Mouse (Mus musculus) limb, embryonic 11.5 days (tissue): ENCODE results near the gene Smarcd2. TPM values are rescaled to one million over a fixed set of nuclear protein-coding genes. Genes with fewer than 3 reads are reported as not detected.

Experiments
- ATAC-seq: fragments of 200-750 bp; cut with Nextera tagmentation; 2 replicates; pipeline ENCODE4 v1.8.0; 2017; ENCODE audit warnings: low read depth; ENCODE audit not compliant: insufficient number of reproducible peaks, low FRiP score, low TSS enrichment
- DNase-seq: peaks from one replicate; pipeline ENCODE4 v3.0.0-alpha.2; 2015; ENCODE audit warnings: low spot score
- H3K27ac ChIP-seq: fragments of 300-500 bp; sonication (generic); replicated peaks from 2 replicates; pipeline ENCODE4 v1.5.1; 2014; ENCODE audit warnings: low read depth, mild to moderate bottlenecking, low read length
- H3K27me3 ChIP-seq: fragments of 300-500 bp; sonication (generic); 2 replicates; pipeline ENCODE4 v1.6.1; 2014; ENCODE audit warnings: mild to moderate bottlenecking, low read length, mixed read lengths; ENCODE audit not compliant: control insufficient read depth, insufficient read depth
- H3K36me3 ChIP-seq: fragments of 300-500 bp; sonication (generic); 2 replicates; pipeline ENCODE4 v1.6.1; 2014; ENCODE audit warnings: mild to moderate bottlenecking, low read length, moderate library complexity, mixed read lengths; ENCODE audit not compliant: control insufficient read depth, insufficient read depth
- H3K4me1 ChIP-seq: fragments of 300-500 bp; sonication (generic); 2 replicates; pipeline ENCODE4 v1.6.1; 2014; ENCODE audit warnings: low read length, mixed read lengths; ENCODE audit not compliant: control insufficient read depth, insufficient read depth
- H3K4me2 ChIP-seq: fragments of 300-500 bp; sonication (generic); 2 replicates; pipeline ENCODE4 v1.6.1; 2014; ENCODE audit warnings: low read depth, mild to moderate bottlenecking, moderate library complexity; ENCODE audit not compliant: severe bottlenecking
- H3K4me3 ChIP-seq: fragments of 300-500 bp; sonication (generic); 2 replicates; pipeline ENCODE4 v1.5.1; 2014; ENCODE audit warnings: low read depth, low read length
- H3K9ac ChIP-seq: fragments of 300-500 bp; sonication (generic); 2 replicates; pipeline ENCODE4 v1.6.1; 2014; ENCODE audit warnings: mild to moderate bottlenecking, low read length
- H3K9me3 ChIP-seq: fragments of 300-500 bp; sonication (generic); 2 replicates; pipeline ENCODE4 v1.6.1; 2016; ENCODE audit warnings: low read length; ENCODE audit not compliant: control insufficient read depth
- WGBS: fragments of 180-500 bp; shearing (Covaris S2); extraction: QIAGEN DNeasy Blood & Tissue Kit; methylation state at CpG from one replicate; pipeline ENCODE4 v1.1.7; 2014; 5-methylcytosine and 5-hydroxymethylcytosine counted together
- polyA plus RNA-seq: library from polyadenylated mRNA; unstranded; fragments of >200 nt; fragmentation: Nextera tagmentation; extraction: Ambion mirVana; gene quantifications from 2 replicates; pipeline ENCODE4 v1.2.1, GENCODE M21; 2014

Gene Smarcd2
- polyA plus RNA-seq, 1 experiment from 2014 or later, result 82.6 TPM

GRCm38 (mm10) chr11:106266431-106266830 is 6.3 kb downstream of the Smarcd2 start:
- peaks cover 45% of the 10 kb centered on the region for H3K36me3 ChIP-seq
- DNase-seq (no peak), ATAC-seq (no peak)
- no peak overlapping the region for H3K27ac ChIP-seq
- H3K9me3 ChIP-seq, result no peaks in the 10 kb centered on the region
- H3K4me2 ChIP-seq, result no peak overlapping the region
- H3K27me3 ChIP-seq, result no peaks in the 10 kb centered on the region
- WGBS, result 94% methylated on average over 10 of the region's 10 CpGs
- H3K9ac ChIP-seq, result no peak overlapping the region
- H3K4me3 ChIP-seq, result no peak overlapping the region
- peaks cover 31% of the 10 kb centered on the region for H3K4me1 ChIP-seq

GRCm38 (mm10) chr11:106265570-106265969 is 7.2 kb downstream of the Smarcd2 start:
- H3K4me1 ChIP-seq, result peaks cover 26% of the 10 kb centered on the region
- no peak for DNase-seq
- H3K27me3 ChIP-seq, result no peaks in the 10 kb centered on the region
- no peak overlapping the region for H3K4me3 ChIP-seq
- peaks cover 51% of the 10 kb centered on the region for H3K36me3 ChIP-seq
- H3K9me3 ChIP-seq, result no peaks in the 10 kb centered on the region
- no peak overlapping the region for H3K9ac ChIP-seq
- ATAC-seq, result no peak
- H3K4me2 ChIP-seq, result no peak overlapping the region
- no peak overlapping the region for H3K27ac ChIP-seq
- 96% methylated on average over 4 of the region's 4 CpGs for WGBS

- peaks cover 24% of the 10 kb centered on the region for H3K4me1 ChIP-seq
- H3K4me2 ChIP-seq, result no peak overlapping the region
- no peaks in the 10 kb centered on the region for H3K9me3 ChIP-seq
- ATAC-seq (no peak), DNase-seq (no peak)
- no peaks in the 10 kb centered on the region for H3K27me3 ChIP-seq
- no peak overlapping the region for H3K9ac ChIP-seq
- peaks cover 51% of the 10 kb centered on the region for H3K36me3 ChIP-seq
- WGBS, result 90% methylated on average over 15 of the region's 15 CpGs
- H3K27ac ChIP-seq, result no peak overlapping the region
- no peak overlapping the region for H3K4me3 ChIP-seq
Observed at GRCm38 (mm10) chr11:106264988-106265387, 7.8 kb downstream of the Smarcd2 start.

GRCm38 (mm10) chr11:106263963-106264362 is 8.8 kb downstream of the Smarcd2 start:
- no peak for ATAC-seq
- WGBS, result 89% methylated on average over 9 of the region's 9 CpGs
- Histone ChIP-seq H3K4me2 (no peak overlapping the region), H3K27me3 (no peaks in the 10 kb centered on the region), H3K4me3 (no peak overlapping the region), H3K9ac (no peak overlapping the region), H3K36me3 (peaks cover 55% of the 10 kb centered on the region), H3K9me3 (no peaks in the 10 kb centered on the region), H3K27ac (no peak overlapping the region), H3K4me1 (peaks cover 20% of the 10 kb centered on the region)
- DNase-seq, result no peak

GRCm38 (mm10) chr11:106260826-106261450 is 11.8 kb downstream of the Smarcd2 start:
- Histone ChIP-seq H3K4me1 (peaks cover 8% of the 10 kb centered on the region; the same call in 1 of the 2 replicates), H3K4me2 (no peak overlapping the region), H3K4me3 (no peak overlapping the region), H3K27ac (no peak overlapping the region), H3K36me3 (peaks cover 55% of the 10 kb centered on the region), H3K27me3 (no peaks in the 10 kb centered on the region), H3K9ac (no peak overlapping the region), H3K9me3 (no peaks in the 10 kb centered on the region)
- 84% methylated on average over 14 of the region's 14 CpGs for WGBS
- ATAC-seq, result no peak
- no peak for DNase-seq

GRCm38 (mm10) chr11:106256775-106257174 is 16.0 kb downstream of the Smarcd2 start:
- Histone ChIP-seq H3K27ac (no peak overlapping the region), H3K4me3 (peak overlapping the region; percentile 93), H3K36me3 (peaks cover 33% of the 10 kb centered on the region), H3K27me3 (no peaks in the 10 kb centered on the region), H3K4me1 (peaks cover 13% of the 10 kb centered on the region), H3K9ac (peak overlapping the region; percentile 91; the same call in 1 of the 2 replicates), H3K4me2 (peak overlapping the region; percentile 86), H3K9me3 (no peaks in the 10 kb centered on the region)
- DNase-seq (no peak), ATAC-seq (no peak)
- 70% methylated on average over 5 of the region's 5 CpGs for WGBS

GRCm38 (mm10) chr11:106255685-106256451 is 16.9 kb downstream of the Smarcd2 start, which contains the start of the genes Ftsj3 and Psmc5:
TSS of gene Ftsj3 (minus strand) at chr11:106256079.
TSS of gene Psmc5 (plus strand) at chr11:106256154.
- peak; percentile 97 for DNase-seq
- ATAC-seq, result peak; percentile 91
- H3K4me2 ChIP-seq, result peak within 1 kb of the TSS; percentile 86
- H3K4me1 ChIP-seq, result peaks cover 13% of the 10 kb centered on the region
- no peaks in the 10 kb centered on the region for H3K9me3 ChIP-seq
- H3K27me3 ChIP-seq, result no peaks in the 10 kb centered on the region
- 0 out of 2 replicates have a peak within 1 kb of the TSS, but pooled peaks have one; percentile 21 for H3K27ac ChIP-seq
- H3K36me3 ChIP-seq, result peaks cover 33% of the 10 kb centered on the region
- peak within 1 kb of the TSS; percentile 93 for H3K4me3 ChIP-seq
- WGBS, result under 1% methylated on average over 42 of the region's 42 CpGs
- peak within 1 kb of the TSS; percentile 91 for H3K9ac ChIP-seq

- H3K27ac ChIP-seq, result no peak overlapping the region
- H3K4me3 ChIP-seq, result peak overlapping the region; percentile 93
- DNase-seq, result no peak
- ATAC-seq, result no peak
- H3K36me3 ChIP-seq, result peaks cover 37% of the 10 kb centered on the region
- 3% methylated on average over 22 of the region's 22 CpGs for WGBS
- H3K4me1 ChIP-seq, result peaks cover 13% of the 10 kb centered on the region
- H3K9me3 ChIP-seq, result no peaks in the 10 kb centered on the region
- H3K27me3 ChIP-seq, result no peaks in the 10 kb centered on the region
- peak overlapping the region; percentile 86 for H3K4me2 ChIP-seq
- H3K9ac ChIP-seq, result peak overlapping the region; percentile 91
Observed at GRCm38 (mm10) chr11:106255174-106255573, 17.6 kb downstream of the Smarcd2 start.
